Mouse (Mus musculus) MEL (cell line): ENCODE results near the gene Gm20662. TPM values are rescaled to one million over a fixed set of nuclear protein-coding genes. Genes with fewer than 3 reads are reported as not detected.

Experiments
- DNase-seq: peaks from one replicate; pipeline ENCODE4 v3.0.0; 2011; ENCODE audit warnings: low read depth, low spot score
- H3K27ac ChIP-seq: 2 replicates; pipeline ENCODE4 v1.5.1; 2012; ENCODE audit warnings: low read depth, mild to moderate bottlenecking, control low read depth, low read length, moderate library complexity; ENCODE audit not compliant: control insufficient read depth
- H3K27me3 ChIP-seq, 2 experiments: fragments of 150-350 bp in 1 of 2; sonication (generic) in 1 of 2; 2 replicates each; pipeline ENCODE4 v1.6.1; 2012; ENCODE audit warnings: low read length in 2 of 2, mild to moderate bottlenecking in 2 of 2, improper control_type of control experiment in 1 of 2, moderate library complexity in 1 of 2; ENCODE audit not compliant: insufficient read depth in 2 of 2, control insufficient read depth in 1 of 2
- H3K36me3 ChIP-seq, 2 experiments: 2 replicates each; pipeline ENCODE4 v1.6.1; 2012 to 2014; ENCODE audit warnings: low read length in 2 of 2, improper control_type of control experiment in 1 of 2, inconsistent platforms in 1 of 2, mild to moderate bottlenecking in 1 of 2; ENCODE audit not compliant: insufficient read depth in 2 of 2, control insufficient read depth in 1 of 2
- H3K4me1 ChIP-seq, 2 experiments: fragments of 150-350 bp in 1 of 2; sonication (generic) in 1 of 2; 2 replicates each; pipeline ENCODE4 v1.6.1; 2012; ENCODE audit warnings: low read length in 2 of 2, improper control_type of control experiment in 1 of 2, mild to moderate bottlenecking in 1 of 2; ENCODE audit not compliant: insufficient read depth in 2 of 2, control insufficient read depth in 1 of 2
- H3K4me3 ChIP-seq, 2 experiments: fragments of 150-350 bp in 1 of 2; sonication (generic) in 1 of 2; 2 replicates each; pipeline ENCODE4 v1.5.1; 2012; ENCODE audit warnings: low read depth in 2 of 2, low read length in 2 of 2, mild to moderate bottlenecking in 2 of 2, moderate library complexity in 2 of 2, control low read depth in 1 of 2, improper control_type of control experiment in 1 of 2; ENCODE audit not compliant: control insufficient read depth in 1 of 2, insufficient read depth in 1 of 2
- H3K79me2 ChIP-seq: 2 replicates; pipeline ENCODE4 v1.6.1; 2012; ENCODE audit warnings: mild to moderate bottlenecking, low read length, moderate library complexity; ENCODE audit not compliant: control insufficient read depth, poor library complexity, insufficient read depth
- H3K9ac ChIP-seq: 2 replicates; pipeline ENCODE4 v1.6.1; 2012; ENCODE audit warnings: low read depth, mild to moderate bottlenecking, control low read depth, low read length, moderate library complexity; ENCODE audit not compliant: control insufficient read depth, poor library complexity, severe bottlenecking
- H3K9me3 ChIP-seq: fragments of 150-350 bp; sonication (generic); replicated peaks from 2 replicates; pipeline ENCODE4 v1.6.1; 2012; ENCODE audit warnings: mild to moderate bottlenecking, low read length, improper control_type of control experiment, moderate library complexity; ENCODE audit not compliant: insufficient read depth
- CHD2 ChIP-seq: IDR thresholded peaks from 2 replicates; pipeline ENCODE4 v1.6.1; 2011; ENCODE audit warnings: low read length, improper control_type of control experiment
- CTCF ChIP-seq, 3 experiments: IDR thresholded peaks in 2 of 3; conservative IDR thresholded peaks in 1 of 3; 2 replicates each; pipeline ENCODE4 v1.5.1; 2011 to 2012; ENCODE audit warnings: low read length in 3 of 3, low read depth in 2 of 3, mild to moderate bottlenecking in 2 of 3, improper control_type of control experiment in 1 of 3, inconsistent platforms in 1 of 3, mixed read lengths in 1 of 3, moderate library complexity in 1 of 3; ENCODE audit not compliant: control insufficient read depth in 1 of 3, insufficient read depth in 1 of 3, poor library complexity in 1 of 3, severe bottlenecking in 1 of 3
- E2F4 ChIP-seq: IDR thresholded peaks from 2 replicates; pipeline ENCODE4 v1.6.1; 2011; ENCODE audit warnings: low read depth, low read length, improper control_type of control experiment, borderline replicate concordance
- ELF1 ChIP-seq: IDR thresholded peaks from 2 replicates; pipeline ENCODE4 v1.6.1; 2014; ENCODE audit warnings: low read depth, mild to moderate bottlenecking, inconsistent platforms, low read length, improper control_type of control experiment, moderate library complexity
- ETS1 ChIP-seq: IDR thresholded peaks from 2 replicates; pipeline ENCODE4 v1.6.1; 2012; ENCODE audit warnings: low read depth, mild to moderate bottlenecking, inconsistent platforms, low read length, improper control_type of control experiment, moderate library complexity
- JUND ChIP-seq: IDR thresholded peaks from 2 replicates; pipeline ENCODE4 v1.6.1; 2011; ENCODE audit warnings: low read depth, mild to moderate bottlenecking, improper control_type of control experiment, low read length
- KAT2A ChIP-seq: conservative IDR thresholded peaks from 2 replicates; pipeline ENCODE4 v1.6.1; 2012; ENCODE audit warnings: low read depth, low read length, improper control_type of control experiment, inconsistent platforms
- MAX ChIP-seq: IDR thresholded peaks from 2 replicates; pipeline ENCODE4 v1.6.1; 2011; ENCODE audit warnings: low read length, improper control_type of control experiment
- MEF2A ChIP-seq: IDR thresholded peaks from 2 replicates; pipeline ENCODE4 v1.6.1; 2014; ENCODE audit warnings: low read depth, mild to moderate bottlenecking, inconsistent platforms, low read length, improper control_type of control experiment; ENCODE audit not compliant: poor library complexity, insufficient replicate concordance, severe bottlenecking; ENCODE audit errors: extremely low read depth
- MXI1 ChIP-seq: IDR thresholded peaks from 2 replicates; pipeline ENCODE4 v1.6.1; 2011; ENCODE audit warnings: mild to moderate bottlenecking, low read depth, low read length, improper control_type of control experiment
- POLR2AphosphoS2 ChIP-seq: IDR thresholded peaks from 2 replicates; pipeline ENCODE4 v1.6.1; 2011; ENCODE audit warnings: low read length, improper control_type of control experiment
- RCOR1 ChIP-seq: IDR thresholded peaks from 2 replicates; pipeline ENCODE4 v1.6.1; 2012; ENCODE audit warnings: low read depth, mild to moderate bottlenecking, inconsistent platforms, low read length, improper control_type of control experiment
- SIN3A ChIP-seq: IDR thresholded peaks from 2 replicates; pipeline ENCODE4 v1.6.1; 2012; ENCODE audit warnings: low read length, improper control_type of control experiment, inconsistent platforms
- SMC3 ChIP-seq: IDR thresholded peaks from 2 replicates; pipeline ENCODE4 v1.6.1; 2011; ENCODE audit warnings: low read depth, low read length, improper control_type of control experiment
- TBP ChIP-seq: IDR thresholded peaks from 2 replicates; pipeline ENCODE4 v1.8.0; 2011; ENCODE audit warnings: low read depth, low read length, improper control_type of control experiment
- TCF12 ChIP-seq: IDR thresholded peaks from 2 replicates; pipeline ENCODE4 v1.6.1; 2014; ENCODE audit warnings: low read depth, mild to moderate bottlenecking, inconsistent platforms, low read length, improper control_type of control experiment, moderate library complexity
- USF1 ChIP-seq: IDR thresholded peaks from 2 replicates; pipeline ENCODE4 v1.6.1; 2014; ENCODE audit warnings: low read depth, mild to moderate bottlenecking, inconsistent platforms, low read length, improper control_type of control experiment, moderate library complexity
- ZKSCAN1 ChIP-seq: IDR thresholded peaks from 2 replicates; pipeline ENCODE4 v1.6.1; 2012; ENCODE audit warnings: low read depth, mild to moderate bottlenecking, inconsistent platforms, low read length, improper control_type of control experiment, moderate library complexity
- ZMIZ1 ChIP-seq: IDR thresholded peaks from 2 replicates; pipeline ENCODE4 v1.6.1; 2012; ENCODE audit warnings: low read depth, mild to moderate bottlenecking, inconsistent platforms, low read length, improper control_type of control experiment, moderate library complexity
- polyA plus RNA-seq, 2 experiments: library from polyadenylated mRNA; stranded (reverse) in 1 of 2; unstranded in 1 of 2; fragments of >175 nt in 1 of 2; fragments of >200 nt in 1 of 2; gene quantifications; 2 replicates each; pipeline versions ENCODE4 v1.2.1 to v1.2.4; 2012; ENCODE audit warnings: low replicate concordance in 2 of 2, low read depth in 1 of 2; ENCODE audit not compliant: insufficient read length in 2 of 2, insufficient read depth in 1 of 2, missing spikeins in 1 of 2
- total RNA-seq: library from RNA; depleted of rRNA; stranded (reverse); fragments of 300-350 nt; gene quantifications from 2 replicates; pipeline ENCODE4 v1.2.3, GENCODE M21; 2012

The Gm20662 gene
- total and polyA plus RNA-seq, 3 experiments: 0.73 to 1.2 TPM; not detected in 1

GRCm38 (mm10) chr9:108051931-108052220 is 55.7 kb downstream of the Gm20662 start:
- Histone ChIP-seq H3K9me3 (no peaks in the 10 kb centered on the region), H3K36me3 (peaks cover 0 to 6% of the 10 kb centered on the region in 2 experiments; a peak in 2 of 4 replicates), H3K9ac (no peak overlapping the region), H3K4me1 (peaks cover 2 to 17% of the 10 kb centered on the region in 2 experiments), H3K27ac (no peak overlapping the region), H3K27me3 (no peaks in the 10 kb centered on the region), H3K4me3 (no peak overlapping the region), H3K79me2 (peaks cover 10% of the 10 kb centered on the region)
- no peak for DNase-seq
- TF ChIP-seq POLR2AphosphoS2 (0 out of 2 replicates have a peak, but pooled peaks have one; percentile 17), SIN3A (no peak), SMC3 (0 out of 2 replicates have a peak, but pooled peaks have one; percentile 10), MEF2A (no peak), E2F4 (no peak), ETS1 (no peak), CHD2 (no peak), JUND (no peak), CTCF (IDR thresholded peaks at IDR 0.05 in 2 of 3, conservative IDR thresholded peaks at IDR 0.05 in 1 of 3; ENCODE audit: control insufficient read depth in 1 of 3, insufficient read depth in 1 of 3, low read depth in 2 of 3, low read length in 3 of 3, poor library complexity in 1 of 3, severe bottlenecking in 1 of 3) (no peak), TBP (no peak), KAT2A (no peak), USF1 (no peak), TCF12 (no peak), ZMIZ1 (no peak), RCOR1 (no peak), ELF1 (no peak)

DNA sequence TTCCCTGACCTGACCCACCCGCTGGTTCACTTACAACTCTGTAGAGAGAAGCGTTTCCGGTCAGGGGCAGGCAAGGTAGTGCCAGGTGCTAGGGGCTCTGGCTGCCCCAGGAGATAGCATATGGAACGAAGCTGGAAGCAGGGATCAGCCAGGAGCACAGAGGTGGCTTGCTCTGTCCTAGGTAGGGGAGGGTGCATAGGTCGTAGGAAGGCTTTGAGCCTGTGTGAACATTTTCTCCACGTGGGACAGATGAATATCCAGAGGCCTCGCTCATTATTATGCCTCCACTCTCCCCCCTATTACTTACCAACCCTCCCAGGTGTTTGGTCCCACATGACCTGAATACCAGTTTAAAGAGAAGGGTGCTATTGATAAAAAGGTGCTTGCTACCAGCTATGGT is 56.3 kb downstream of the Gm20662 start:
- Histone ChIP-seq H3K4me1 (peaks cover 1 to 15% of the 10 kb centered on the region in 2 experiments), H3K36me3 (peaks cover 0 to 4% of the 10 kb centered on the region in 2 experiments; a peak in 2 of 4 replicates)
- no peak for DNase-seq

More for the DNA sequence above, 56.3 kb downstream of the Gm20662 start:
- Histone ChIP-seq H3K4me3 (no peak overlapping the region), H3K9ac (no peak overlapping the region), H3K79me2 (peaks cover 10% of the 10 kb centered on the region), H3K9me3 (no peaks in the 10 kb centered on the region), H3K27ac (no peak overlapping the region), H3K27me3 (no peaks in the 10 kb centered on the region)
- TF ChIP-seq RCOR1 (no peak), ZMIZ1 (0 out of 2 replicates have a peak, but pooled peaks have one; percentile 14), POLR2AphosphoS2 (no peak; the same call in 1 of the 2 replicates), ZKSCAN1 (no peak), MAX (no peak), MXI1 (no peak)
